Mouse (Mus musculus) heart, embryonic 11.5 days (tissue): ENCODE measurements at regions not wholly inside any gene's neighbourhood (a gene's known extent, or its start where the extent isn't known, plus 50 kb on each side); places are given as distances from the start of the nearest gene placed in this dataset.

Experiments used
- ATAC-seq: fragments of 200-750 bp; cut with Nextera tagmentation; replicated peaks from 2 replicates; pipeline ENCODE4 v1.8.0; 2017; ENCODE audit warnings: moderate library complexity; ENCODE audit not compliant: insufficient number of reproducible peaks, low FRiP score, low TSS enrichment
- H3K27ac ChIP-seq: fragments of 300-500 bp; sonication (generic); 2 replicates; pipeline ENCODE4 v1.5.1; 2014; ENCODE audit warnings: mild to moderate bottlenecking, low read depth, low read length
- H3K27me3 ChIP-seq: fragments of 300-500 bp; sonication (generic); 2 replicates; pipeline ENCODE4 v1.6.1; 2014; ENCODE audit warnings: mild to moderate bottlenecking, low read length, mixed read lengths; ENCODE audit not compliant: control insufficient read depth, insufficient read depth
- H3K36me3 ChIP-seq: fragments of 300-500 bp; sonication (generic); 2 replicates; pipeline ENCODE4 v1.6.1; 2014; ENCODE audit warnings: mild to moderate bottlenecking, low read length, moderate library complexity, mixed read lengths; ENCODE audit not compliant: control insufficient read depth, insufficient read depth
- H3K4me1 ChIP-seq: fragments of 300-500 bp; sonication (generic); 2 replicates; pipeline ENCODE4 v1.6.1; 2014; ENCODE audit warnings: low read length; ENCODE audit not compliant: control insufficient read depth, insufficient read depth
- H3K4me2 ChIP-seq: fragments of 300-500 bp; sonication (generic); 2 replicates; pipeline ENCODE4 v1.6.1; 2014; ENCODE audit warnings: mild to moderate bottlenecking, moderate library complexity
- H3K4me3 ChIP-seq: fragments of 300-500 bp; sonication (generic); 2 replicates; pipeline ENCODE4 v1.5.1; 2014; ENCODE audit warnings: low read depth, low read length
- H3K9ac ChIP-seq: fragments of 300-500 bp; sonication (generic); 2 replicates; pipeline ENCODE4 v1.6.1; 2014; ENCODE audit warnings: mild to moderate bottlenecking, low read depth, low read length, moderate library complexity
- H3K9me3 ChIP-seq: fragments of 300-500 bp; sonication (generic); replicated peaks from 2 replicates; pipeline ENCODE4 v1.6.1; 2016; ENCODE audit warnings: low read length; ENCODE audit not compliant: control insufficient read depth
- WGBS: fragments of 180-500 bp; shearing (Covaris S2); extraction: QIAGEN DNeasy Blood & Tissue Kit; methylation state at CpG from one replicate; pipeline ENCODE4 v1.1.7; 2014; ENCODE audit not compliant: insufficient replicate concordance; 5-methylcytosine and 5-hydroxymethylcytosine counted together

- Histone ChIP-seq H3K36me3 (no peaks in the 10 kb centered on the region), H3K27me3 (no peaks in the 10 kb centered on the region), H3K9ac (no peak overlapping the region), H3K4me3 (no peak overlapping the region), H3K9me3 (no peaks in the 10 kb centered on the region), H3K4me1 (no peaks in the 10 kb centered on the region), H3K27ac (no peak overlapping the region), H3K4me2 (no peak overlapping the region)
- 46% methylated on average over 4 of the region's 4 CpGs for WGBS
- no peak for ATAC-seq
These were observed 542.3 kb upstream of the Tmem132c start for GRCm38 (mm10) chr5:126699314-126699713.

DNA sequence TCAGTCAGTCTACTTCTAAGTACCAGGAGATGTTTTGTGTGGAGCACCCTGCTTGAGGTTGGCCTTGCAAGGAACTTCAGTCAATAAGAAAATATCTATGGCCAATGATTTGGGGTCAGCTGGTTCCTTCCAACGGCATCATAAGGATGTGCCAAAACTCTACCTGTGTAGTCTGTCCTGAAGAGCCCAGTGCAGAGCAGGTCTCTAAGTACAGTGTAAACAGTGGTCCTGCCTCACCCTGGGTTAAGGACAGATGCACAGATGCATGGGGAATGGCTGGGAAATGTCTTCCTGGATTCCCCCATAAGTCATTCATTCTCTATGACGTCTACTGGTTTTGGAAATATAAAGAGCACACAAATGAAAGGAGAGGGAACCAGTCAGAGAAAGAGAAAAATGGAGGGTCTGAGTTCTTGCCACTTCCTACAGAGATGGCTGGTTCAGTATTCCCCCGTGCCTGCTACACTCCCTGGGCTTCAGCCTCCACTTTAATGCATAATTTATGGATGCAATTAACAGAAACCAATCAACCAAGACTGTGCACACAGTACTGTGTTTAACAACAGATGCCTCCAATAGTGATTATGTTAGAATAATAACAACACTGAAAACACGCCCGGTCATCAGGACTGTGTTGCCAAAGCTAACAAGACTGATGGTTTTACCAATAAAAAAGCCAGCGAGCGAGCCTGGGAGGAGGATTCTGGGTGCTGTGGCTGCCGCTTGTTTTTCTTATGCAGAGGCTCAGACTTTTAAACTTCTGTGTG is 537.9 kb upstream of the Tmem132c start:
- Histone ChIP-seq H3K4me2 (no peak overlapping the region), H3K9me3 (no peaks in the 10 kb centered on the region), H3K4me3 (no peak overlapping the region), H3K36me3 (no peaks in the 10 kb centered on the region), H3K9ac (no peak overlapping the region), H3K4me1 (no peaks in the 10 kb centered on the region), H3K27ac (no peak overlapping the region), H3K27me3 (no peaks in the 10 kb centered on the region)
- ATAC-seq: no peak
- WGBS: 78% methylated on average over 8 of the region's 8 CpGs

DNA sequence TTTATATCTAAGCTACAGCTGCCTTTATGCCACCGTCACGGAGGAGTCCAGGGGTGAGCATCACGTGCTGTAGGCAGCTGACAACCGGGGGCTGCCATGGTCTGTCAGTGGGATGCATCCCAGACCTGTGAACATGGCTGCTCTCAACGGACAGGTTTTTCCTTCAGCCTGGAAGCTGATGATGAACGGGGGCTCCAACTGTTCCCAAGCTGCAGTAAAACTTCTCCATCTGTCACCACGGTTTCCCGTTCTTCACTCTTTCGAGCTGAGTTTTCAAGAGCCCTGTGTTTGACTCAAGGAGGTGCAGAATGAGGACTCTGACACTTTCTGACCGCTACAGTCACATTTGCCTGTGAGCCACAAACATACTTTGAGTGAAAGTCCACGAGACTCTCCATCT is 535.7 kb upstream of the Tmem132c start:
- H3K27ac ChIP-seq: no peak overlapping the region
- no peak for ATAC-seq
- no peaks in the 10 kb centered on the region for H3K9me3 ChIP-seq
- H3K4me1 ChIP-seq: no peaks in the 10 kb centered on the region
- H3K4me2 ChIP-seq: peak overlapping the region; percentile 38; the same call in 1 of the 2 replicates
- 39% methylated on average over 11 of the region's 11 CpGs for WGBS
- no peaks in the 10 kb centered on the region for H3K36me3 ChIP-seq
- H3K4me3 ChIP-seq: no peak overlapping the region
- no peak overlapping the region for H3K9ac ChIP-seq
- no peaks in the 10 kb centered on the region for H3K27me3 ChIP-seq

DNA sequence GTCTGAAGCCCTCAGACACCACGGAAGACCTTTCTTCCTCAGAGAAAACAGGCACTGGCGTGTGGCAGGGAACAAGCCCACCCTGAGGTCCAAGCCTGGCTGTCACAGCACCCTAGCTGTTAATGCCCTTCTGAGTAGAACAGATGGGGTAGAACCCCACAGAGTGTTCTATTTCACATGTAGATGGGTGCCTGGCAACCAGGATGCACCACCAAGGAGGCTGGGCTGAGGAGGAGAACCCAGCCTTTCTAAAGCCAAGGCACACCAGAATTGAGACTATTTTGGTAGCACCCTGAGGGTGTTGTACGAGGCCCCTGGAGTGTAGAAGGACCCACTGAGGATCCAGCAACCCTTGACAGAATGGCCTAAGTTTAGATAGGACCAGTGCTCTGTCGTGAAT is 534.9 kb upstream of the Tmem132c start:
- Histone ChIP-seq H3K27me3 (no peaks in the 10 kb centered on the region), H3K4me3 (no peak overlapping the region), H3K36me3 (no peaks in the 10 kb centered on the region), H3K4me1 (no peaks in the 10 kb centered on the region), H3K27ac (no peak overlapping the region), H3K9ac (no peak overlapping the region), H3K9me3 (no peaks in the 10 kb centered on the region), H3K4me2 (no peak overlapping the region)
- 62% methylated on average over 4 of the region's 4 CpGs for WGBS
- ATAC-seq: no peak

DNA sequence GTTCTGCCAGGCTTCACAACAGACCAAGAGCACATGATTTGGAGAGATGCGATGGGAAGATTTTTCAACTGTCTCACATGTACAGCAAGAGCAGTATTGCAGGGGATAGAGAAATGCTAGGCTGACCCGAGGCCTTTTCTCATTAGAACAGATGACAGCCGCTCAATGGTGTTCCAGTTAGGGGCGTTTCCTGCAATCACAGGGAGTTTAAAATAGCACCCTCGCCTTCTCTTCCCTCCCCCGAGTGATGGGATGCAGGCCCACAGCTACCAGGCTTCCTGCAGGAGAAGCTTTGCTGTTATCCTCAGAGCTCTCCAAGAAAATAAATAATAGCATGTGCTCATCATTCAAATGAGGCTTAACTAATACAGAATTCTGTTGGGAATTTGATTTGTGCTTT is 526.9 kb upstream of the Tmem132c start:
- 27% methylated on average over 6 of the region's 6 CpGs for WGBS
- no peak for ATAC-seq

GRCm38 (mm10) chr5:126718421-126718820 is 523.2 kb upstream of the Tmem132c start:
- no peaks in the 10 kb centered on the region for H3K36me3 ChIP-seq

More for the DNA sequence above, 526.9 kb upstream of the Tmem132c start:
- H3K27ac ChIP-seq: no peak overlapping the region
- H3K4me1 ChIP-seq: no peaks in the 10 kb centered on the region
- H3K9me3 ChIP-seq: no peaks in the 10 kb centered on the region
- no peaks in the 10 kb centered on the region for H3K27me3 ChIP-seq
- H3K9ac ChIP-seq: no peak overlapping the region
- H3K4me3 ChIP-seq: no peak overlapping the region
- no peaks in the 10 kb centered on the region for H3K36me3 ChIP-seq
- H3K4me2 ChIP-seq: no peak overlapping the region

GRCm38 (mm10) chr5:126721300-126721699 is 520.3 kb upstream of the Tmem132c start:
- Histone ChIP-seq H3K9me3 (no peaks in the 10 kb centered on the region), H3K27me3 (no peaks in the 10 kb centered on the region), H3K4me3 (no peak overlapping the region), H3K4me2 (no peak overlapping the region), H3K4me1 (no peaks in the 10 kb centered on the region), H3K36me3 (no peaks in the 10 kb centered on the region), H3K9ac (no peak overlapping the region), H3K27ac (no peak overlapping the region)
- no peak for ATAC-seq
- 77% methylated on average over 2 of the region's 2 CpGs for WGBS

More at GRCm38 (mm10) chr5:126718421-126718820, 523.2 kb upstream of the Tmem132c start:
- no peak overlapping the region for H3K27ac ChIP-seq
- no peaks in the 10 kb centered on the region for H3K27me3 ChIP-seq
- H3K4me2 ChIP-seq: no peak overlapping the region
- no peaks in the 10 kb centered on the region for H3K9me3 ChIP-seq
- H3K9ac ChIP-seq: no peak overlapping the region
- H3K4me3 ChIP-seq: no peak overlapping the region
- no peaks in the 10 kb centered on the region for H3K4me1 ChIP-seq
- 85% methylated on average over 2 of the region's 2 CpGs for WGBS
- no peak for ATAC-seq

DNA sequence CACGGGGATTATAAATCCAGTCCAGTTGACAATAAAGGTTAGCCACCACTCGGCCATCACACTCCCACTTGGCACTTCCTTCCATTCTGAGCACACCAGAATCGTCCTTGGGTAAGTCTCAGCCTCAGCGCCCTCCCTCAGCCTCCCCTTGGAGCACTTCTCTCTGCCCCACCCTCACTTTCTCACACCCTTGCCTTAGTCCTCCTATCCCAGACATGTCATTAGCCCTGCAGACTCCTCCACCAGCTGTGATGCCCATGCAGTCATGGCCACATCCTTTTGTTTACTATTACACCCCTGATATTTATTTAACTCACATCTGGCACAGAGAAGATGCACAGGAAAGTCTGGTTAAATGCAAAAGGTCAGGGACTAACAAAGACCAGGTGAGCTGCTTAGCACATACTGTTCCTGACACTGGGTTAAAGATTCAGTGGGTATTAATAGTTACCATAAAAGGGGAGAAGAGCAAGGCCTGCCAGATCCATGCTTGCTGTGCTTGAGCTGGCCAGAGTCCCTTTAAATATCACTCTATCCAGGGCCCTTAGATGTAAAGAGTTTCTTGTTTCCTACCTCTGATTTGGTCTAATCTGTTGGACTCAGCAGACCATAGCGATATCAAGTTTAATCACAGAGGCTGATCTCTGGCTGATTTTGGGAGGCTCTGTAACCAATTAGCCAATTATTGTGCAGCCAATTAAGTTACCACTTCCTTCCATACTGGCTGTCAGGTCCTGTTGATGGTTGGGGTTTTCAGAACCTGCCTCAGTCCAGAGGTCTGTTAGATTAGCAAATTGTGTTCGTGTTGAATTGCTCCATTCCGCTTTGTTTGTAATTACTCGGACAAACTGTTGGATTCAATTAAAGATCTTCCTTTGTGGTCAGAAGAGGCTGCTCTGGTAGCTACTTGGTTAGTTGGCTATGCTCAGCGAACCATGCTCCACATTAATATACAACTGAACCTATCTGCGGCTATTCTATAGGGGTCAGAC is 518.0 kb upstream of the Tmem132c start:
- H3K9ac ChIP-seq: no peak overlapping the region
- no peak overlapping the region for H3K4me2 ChIP-seq
- no peaks in the 10 kb centered on the region for H3K27me3 ChIP-seq
- no peaks in the 10 kb centered on the region for H3K36me3 ChIP-seq
- no peaks in the 10 kb centered on the region for H3K9me3 ChIP-seq
- 60% methylated on average over 10 of the region's 10 CpGs for WGBS
- no peak overlapping the region for H3K4me3 ChIP-seq
- H3K4me1 ChIP-seq: no peaks in the 10 kb centered on the region
- ATAC-seq: no peak
- no peak overlapping the region for H3K27ac ChIP-seq
